12 mouse cellular contexts compared by ENCODE assay signal in the genomic region with DNA sequence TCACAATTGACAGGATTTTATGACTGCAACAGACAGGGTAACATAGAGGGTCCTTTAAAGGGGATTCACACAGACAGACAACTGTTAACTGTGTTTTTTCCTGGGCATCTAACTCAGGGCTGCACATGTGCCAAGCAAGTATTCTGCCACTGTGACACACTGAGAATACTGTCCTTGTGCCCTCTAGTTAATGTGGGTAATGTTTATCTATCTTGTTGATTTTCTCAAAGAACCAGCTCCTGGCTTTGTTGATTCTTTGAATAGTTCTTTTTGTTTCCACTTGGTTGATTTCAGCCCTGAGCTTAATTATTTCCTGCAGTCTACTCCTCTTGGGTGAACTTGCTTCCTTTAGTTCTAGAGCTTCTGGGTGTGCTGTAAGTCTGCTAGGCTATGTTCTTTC. TPM values are rescaled to one million over a fixed set of nuclear protein-coding genes. Genes with fewer than 3 reads are reported as not detected.
DNase-seq lines count a peak whose midpoint lies in the region; TF ChIP-seq lines count a peak whose summit lies in the region.
"Not testable (repeated sequence)": the region's sequence is repeated elsewhere in the genome, so short reads cannot be mapped to it uniquely, and the experiment has no call there.
"Had no signal": no experiment of that assay in that cellular context is flagged by ENCODE, and none has a peak within 500 bp of the region (broad histone marks: within the 10 kb centered on the region; RNA-seq: fewer than 3 reads in every experiment).

No protein-coding gene starts in this region.

- not testable (repeated sequence) for H3K27ac ChIP-seq in kidney, adult 2 months (ENCODE audit: insufficient read depth, low read depth, low read length)

- peak; percentile 66 for DNase-seq in kidney, adult 2 months
- peak; percentile 18 to 20 for DNase-seq in kidney, adult 8-10 months
- DNase-seq in kidney, adult 9 months: peak; percentile 61
- DNase-seq in kidney, postnatal 14 days: peak; percentile 8
- peak; percentile 15 to 16 for DNase-seq in kidney, postnatal 36 days

- not testable (repeated sequence) for TF ChIP-seq POLR2A in kidney, adult 2 months (IDR thresholded peaks at IDR 0.05; ENCODE audit: low read depth, low read length)

- H3K4me3 ChIP-seq in kidney, adult 2 months (ENCODE audit: insufficient read depth, low read depth, low read length): not testable (repeated sequence)

- TF ChIP-seq CTCF in kidney, adult 2 months (conservative IDR thresholded peaks at IDR 0.05; ENCODE audit: insufficient read depth, insufficient read length, low read depth, low read length): not testable (repeated sequence)

- not testable (repeated sequence) for H3K36me3 ChIP-seq in kidney, adult 2 months (ENCODE audit: control insufficient read depth, insufficient read depth, low read length)

- not testable (repeated sequence) for H3K4me1 ChIP-seq in kidney, adult 2 months (ENCODE audit: control insufficient read depth, insufficient read depth, low read length)

- H3K27me3 ChIP-seq in kidney, adult 2 months (replicated peaks; ENCODE audit: control insufficient read depth, insufficient read depth, low read length): not testable (repeated sequence)

RNA-seq across cellular contexts. Expression of gene Gm4301, which starts 35.4 kb away (rescaled TPM):
- not detected in 2 replicates for polyA plus RNA-seq in kidney, adult 2 months (2012; rRNA removed)
- polyA plus RNA-seq: activated CD4-positive, CD25-positive, alpha-beta regulatory T cell, adult 4 months; adrenal gland, adult 2 months; brain, embryonic 14.5 days; C2C12; CD4-positive, CD25-positive, alpha-beta regulatory T cell, adult 4 months; G1E; Patski had no signal

RNA-seq across cellular contexts. Expression of gene Gm4302, which starts 40.5 kb away (rescaled TPM):
- polyA plus RNA-seq in kidney, adult 2 months (2012; rRNA removed): not detected in 2 replicates
- polyA plus RNA-seq: activated CD4-positive, CD25-positive, alpha-beta regulatory T cell, adult 4 months; adrenal gland, adult 2 months; brain, embryonic 14.5 days; CD4-positive, CD25-positive, alpha-beta regulatory T cell, adult 4 months; G1E had no signal

RNA-seq across cellular contexts. Expression of gene Gm4303, which starts 45.7 kb away (rescaled TPM):
- not detected in 2 replicates for polyA plus RNA-seq in kidney, adult 2 months (2012; rRNA removed)
- polyA plus RNA-seq: activated CD4-positive, CD25-positive, alpha-beta regulatory T cell, adult 4 months; adrenal gland, adult 2 months; brain, embryonic 14.5 days; C2C12; CD4-positive, CD25-positive, alpha-beta regulatory T cell, adult 4 months; G1E; Patski had no signal

RNA-seq across cellular contexts. Expression of gene Gm4305, which starts 50.8 kb away (rescaled TPM):
- polyA plus RNA-seq in kidney, adult 2 months (2012; rRNA removed): not detected in 2 replicates
- polyA plus RNA-seq: activated CD4-positive, CD25-positive, alpha-beta regulatory T cell, adult 4 months; adrenal gland, adult 2 months; brain, embryonic 14.5 days; C2C12; CD4-positive, CD25-positive, alpha-beta regulatory T cell, adult 4 months; G1E; Patski had no signal

Comparison
In these comparisons a context has a peak if more than half of its experiments do, and no peak if none do; other contexts are left out.
1. DNase-seq: peak in every context shown above with its lines; median percentile 66 in kidney, adult 2 months; 61 in kidney, adult 9 months; 19 in kidney, adult 8-10 months; 16 in kidney, postnatal 36 days; 8 in kidney, postnatal 14 days.